In the genomic region with DNA sequence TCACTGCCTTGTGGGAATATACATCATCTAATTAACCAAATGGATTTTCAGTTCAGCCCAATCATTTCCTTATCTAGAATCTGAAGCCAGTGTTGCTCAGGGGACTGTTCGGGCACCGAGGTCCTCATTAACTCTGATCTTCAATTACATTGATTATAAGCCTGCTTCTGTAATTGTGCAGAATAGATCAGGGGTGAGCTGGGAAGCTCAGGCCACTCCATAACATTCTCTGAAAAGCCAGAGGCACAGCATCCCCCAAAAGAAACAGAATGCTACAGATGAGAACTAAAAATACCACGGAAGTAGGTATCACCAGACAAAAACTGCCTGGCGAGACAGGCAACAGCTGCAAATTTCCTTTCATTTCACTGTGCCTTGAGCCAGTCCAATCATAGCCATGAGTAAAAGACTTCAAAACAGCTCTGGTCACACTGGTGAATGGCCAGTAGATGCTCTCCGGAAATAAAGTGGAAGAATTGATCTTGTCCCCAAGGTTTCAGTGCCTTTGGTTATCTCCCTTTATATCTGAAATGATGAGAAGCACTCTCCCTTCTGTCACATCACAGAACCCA, we compare ENCODE assay signal across 16 mouse cellular contexts.
DNase-seq lines count a peak whose midpoint lies in the region; ATAC-seq lines count a peak whose summit lies in the region.
"Had no signal": no experiment of that assay in that cellular context is flagged by ENCODE, and none has a peak within 500 bp of the region (broad histone marks: within the 10 kb centered on the region; RNA-seq: fewer than 3 reads in every experiment).

No protein-coding gene starts in this region.

- peak; percentile 79 for ATAC-seq in frontal cortex, adult (ENCODE audit: low TSS enrichment)
- no peak for ATAC-seq in CD4-positive, CD25-positive, alpha-beta regulatory T cell, adult 4 months
- ATAC-seq: activated CD4-positive, CD25-positive, alpha-beta regulatory T cell, adult 4 months; hindbrain, embryonic 16.5 days; intestine, postnatal 0 days; Patski had no signal

- no peak for DNase-seq in frontal cortex, postnatal 10 days (ENCODE audit: low spot score in 2 of 2)
- peak; percentile 49 for DNase-seq in brain, adult 2 months (ENCODE audit: low read depth, low spot score)
- peak; percentile 3 to 19 for DNase-seq in lung, adult 18-20 months
- peak; percentile 40 for DNase-seq in lung, postnatal 36 days
- no peak for DNase-seq in cerebellum, adult 11 months
- DNase-seq: adrenal gland, postnatal 36 days; cerebellum, postnatal 10 days; embryo, embryonic 11 days; heart, postnatal 4 days; thymus, adult 18-20 months had no signal

Comparison
In these comparisons a context has a peak if more than half of its experiments do, and no peak if none do; other contexts are left out.
1. DNase-seq: peak in brain, adult 2 months (single experiment), lung, adult 18-20 months (2 of 2) and lung, postnatal 36 days (single experiment); none in frontal cortex, postnatal 10 days (0 of 2) and cerebellum, adult 11 months (single experiment).